Mouse (Mus musculus) neural tube, embryonic 15.5 days (tissue): ENCODE data around the gene H2-Ob. TPM values are rescaled to one million over a fixed set of nuclear protein-coding genes. Genes with fewer than 3 reads are reported as not detected.

Experiments used
- ATAC-seq: fragments of 200-750 bp; cut with Nextera tagmentation; 2 replicates; pipeline ENCODE4 v1.8.0; 2017; ENCODE audit warnings: mild to moderate bottlenecking, moderate TSS enrichment, moderate library complexity; ENCODE audit not compliant: low FRiP score
- H3K27ac ChIP-seq: fragments of 300-500 bp; sonication (generic); replicated peaks from 2 replicates; pipeline ENCODE4 v1.5.1; 2015; ENCODE audit warnings: mild to moderate bottlenecking, inconsistent platforms
- H3K27me3 ChIP-seq: fragments of 300-500 bp; sonication (generic); replicated peaks from 2 replicates; pipeline ENCODE4 v1.6.1; 2015; ENCODE audit warnings: inconsistent platforms
- H3K36me3 ChIP-seq: fragments of 300-500 bp; sonication (generic); 2 replicates; pipeline ENCODE4 v1.6.1; 2015; ENCODE audit warnings: inconsistent platforms
- H3K4me1 ChIP-seq: fragments of 300-500 bp; sonication (generic); 2 replicates; pipeline ENCODE4 v1.6.1; 2015; ENCODE audit warnings: inconsistent platforms
- H3K4me2 ChIP-seq: fragments of 300-500 bp; sonication (generic); 2 replicates; pipeline ENCODE4 v1.6.1; 2015; ENCODE audit warnings: inconsistent platforms, mild to moderate bottlenecking, moderate library complexity
- H3K4me3 ChIP-seq: fragments of 300-500 bp; sonication (generic); replicated peaks from 2 replicates; pipeline ENCODE4 v1.5.1; 2015; ENCODE audit warnings: mild to moderate bottlenecking, inconsistent platforms
- H3K9ac ChIP-seq: fragments of 300-500 bp; sonication (generic); replicated peaks from 2 replicates; pipeline ENCODE4 v1.6.1; 2015; ENCODE audit warnings: mild to moderate bottlenecking, inconsistent platforms
- H3K9me3 ChIP-seq: fragments of 300-500 bp; sonication (generic); replicated peaks from 2 replicates; pipeline ENCODE4 v1.6.1; 2016; ENCODE audit warnings: inconsistent platforms
- WGBS: fragments of 180-500 bp; shearing (Covaris S2); methylation state at CpG from one replicate; pipeline ENCODE4 v1.1.7; 2015; ENCODE audit warnings: mixed read lengths; 5-methylcytosine and 5-hydroxymethylcytosine counted together
- polyA plus RNA-seq: library from polyadenylated mRNA; unstranded; fragments of >200 nt; fragmentation: Nextera tagmentation; extraction: Ambion mirVana; gene quantifications from 2 replicates; pipeline ENCODE4 v1.2.1, GENCODE M21; 2015

H2-Ob gene
- polyA plus RNA-seq, 1 experiment from 2014 or later, result 0.08 TPM

DNA sequence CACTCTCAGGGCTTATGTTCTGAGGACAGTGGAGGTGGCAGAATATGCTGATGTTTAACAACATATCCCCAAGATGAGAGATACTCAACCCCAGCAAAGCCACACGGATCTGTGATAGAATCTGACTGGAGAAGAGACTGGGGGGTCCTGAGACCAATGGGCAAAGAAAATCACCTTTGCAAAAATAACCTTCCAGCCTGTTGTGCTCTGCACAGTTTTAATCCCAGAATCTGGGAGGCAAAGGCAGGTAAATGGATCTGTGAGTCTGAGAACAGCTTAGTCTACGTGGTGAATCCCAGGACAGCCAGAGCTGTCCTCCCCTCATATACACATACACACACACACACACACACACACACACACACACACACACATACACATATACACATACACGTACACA lies 10.7 kb downstream of the H2-Ob start:
- no peak for ATAC-seq
- Histone ChIP-seq H3K4me3 (no peak overlapping the region), H3K27ac (no peak overlapping the region), H3K4me1 (no peaks in the 10 kb centered on the region), H3K36me3 (no peaks in the 10 kb centered on the region), H3K4me2 (no peak overlapping the region), H3K9me3 (no peaks in the 10 kb centered on the region), H3K9ac (no peak overlapping the region), H3K27me3 (no peaks in the 10 kb centered on the region)
- 42% methylated on average over 3 of the region's 3 CpGs for WGBS

DNA sequence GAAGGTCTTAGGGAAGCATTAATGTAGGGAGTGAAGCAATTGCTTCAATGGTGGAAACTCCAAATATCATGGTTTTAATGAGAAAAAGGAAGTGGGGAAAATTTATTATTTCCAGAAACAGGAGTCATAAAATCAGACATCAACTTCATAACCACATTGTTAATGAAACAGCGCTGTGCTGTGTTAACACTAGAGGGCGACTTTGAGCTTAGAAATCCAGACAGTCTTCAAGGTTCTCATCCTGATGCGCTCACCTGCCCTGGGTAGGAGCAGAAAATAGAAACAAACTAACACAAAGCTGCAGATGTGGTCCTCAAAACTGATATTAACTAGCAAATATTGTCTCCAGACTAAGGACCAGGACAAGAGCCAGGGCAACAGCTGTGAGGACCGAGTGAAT lies 11.2 kb downstream of the H2-Ob start:
- no peaks in the 10 kb centered on the region for H3K27me3 ChIP-seq
- WGBS, result 20% methylated on average over 4 of the region's 4 CpGs
- no peak for ATAC-seq

DNA sequence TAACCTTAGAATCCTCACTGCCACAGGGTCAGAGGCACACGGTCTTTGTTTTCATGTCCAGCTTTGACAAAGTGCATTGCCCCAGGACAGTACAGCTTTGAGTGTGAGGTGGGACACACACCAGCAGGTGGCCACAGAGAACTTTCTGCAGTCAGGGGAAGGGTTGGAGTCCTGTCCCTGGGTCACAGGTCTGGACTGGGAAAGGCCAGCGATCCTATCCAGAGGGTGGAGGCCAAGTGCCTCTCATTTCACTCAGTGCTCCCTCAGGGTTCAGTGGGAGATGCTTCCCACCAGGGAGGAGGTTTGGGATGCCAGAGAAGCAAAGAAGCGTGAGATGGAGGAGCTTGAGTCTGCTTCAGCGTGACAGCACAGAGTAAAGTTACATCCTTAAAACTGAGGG lies 13.0 kb downstream of the H2-Ob start:
- H3K36me3 ChIP-seq, result no peaks in the 10 kb centered on the region
- ATAC-seq, result no peak
- H3K27me3 ChIP-seq, result no peaks in the 10 kb centered on the region
- H3K27ac ChIP-seq, result no peak overlapping the region
- no peak overlapping the region for H3K4me2 ChIP-seq
- no peak overlapping the region for H3K9ac ChIP-seq
- 52% methylated on average over 4 of the region's 4 CpGs for WGBS
- H3K4me3 ChIP-seq, result no peak overlapping the region
- H3K9me3 ChIP-seq, result no peaks in the 10 kb centered on the region
- H3K4me1 ChIP-seq, result no peaks in the 10 kb centered on the region

More for the DNA sequence above, 11.2 kb downstream of the H2-Ob start:
- no peak overlapping the region for H3K27ac ChIP-seq
- no peak overlapping the region for H3K4me2 ChIP-seq
- no peak overlapping the region for H3K9ac ChIP-seq
- no peak overlapping the region for H3K4me3 ChIP-seq
- no peaks in the 10 kb centered on the region for H3K9me3 ChIP-seq
- no peaks in the 10 kb centered on the region for H3K36me3 ChIP-seq
- no peaks in the 10 kb centered on the region for H3K4me1 ChIP-seq

DNA sequence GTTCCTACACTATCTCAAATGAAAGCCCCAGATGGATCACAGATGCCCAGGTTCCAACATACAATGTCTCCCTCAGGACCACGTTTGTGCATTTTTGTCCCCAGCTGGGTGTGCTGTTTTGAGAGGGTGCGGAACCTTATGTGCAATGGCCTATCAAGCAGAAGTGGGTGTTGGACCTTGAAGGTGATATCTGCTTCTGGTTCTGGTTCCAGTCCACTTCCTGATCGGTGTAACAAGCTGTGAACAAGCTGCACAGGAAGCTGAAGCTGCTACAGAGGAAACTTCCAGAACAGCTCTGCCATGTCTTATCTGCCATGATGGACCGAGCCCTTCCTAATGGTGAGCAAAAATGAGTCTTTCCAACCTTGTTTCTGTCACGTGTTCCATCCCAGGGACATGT lies 17.8 kb downstream of the H2-Ob start:
- no peaks in the 10 kb centered on the region for H3K36me3 ChIP-seq
- H3K27ac ChIP-seq, result no peak overlapping the region
- WGBS, result 90% methylated on average over 5 of the region's 5 CpGs
- peaks cover 3% of the 10 kb centered on the region; the same call in 1 of the 2 replicates for H3K4me1 ChIP-seq
- H3K9ac ChIP-seq, result no peak overlapping the region
- no peak for ATAC-seq
- H3K27me3 ChIP-seq, result peaks cover 6% of the 10 kb centered on the region; the same call in 1 of the 2 replicates
- no peak overlapping the region for H3K4me3 ChIP-seq
- H3K9me3 ChIP-seq, result no peaks in the 10 kb centered on the region
- no peak overlapping the region for H3K4me2 ChIP-seq

DNA sequence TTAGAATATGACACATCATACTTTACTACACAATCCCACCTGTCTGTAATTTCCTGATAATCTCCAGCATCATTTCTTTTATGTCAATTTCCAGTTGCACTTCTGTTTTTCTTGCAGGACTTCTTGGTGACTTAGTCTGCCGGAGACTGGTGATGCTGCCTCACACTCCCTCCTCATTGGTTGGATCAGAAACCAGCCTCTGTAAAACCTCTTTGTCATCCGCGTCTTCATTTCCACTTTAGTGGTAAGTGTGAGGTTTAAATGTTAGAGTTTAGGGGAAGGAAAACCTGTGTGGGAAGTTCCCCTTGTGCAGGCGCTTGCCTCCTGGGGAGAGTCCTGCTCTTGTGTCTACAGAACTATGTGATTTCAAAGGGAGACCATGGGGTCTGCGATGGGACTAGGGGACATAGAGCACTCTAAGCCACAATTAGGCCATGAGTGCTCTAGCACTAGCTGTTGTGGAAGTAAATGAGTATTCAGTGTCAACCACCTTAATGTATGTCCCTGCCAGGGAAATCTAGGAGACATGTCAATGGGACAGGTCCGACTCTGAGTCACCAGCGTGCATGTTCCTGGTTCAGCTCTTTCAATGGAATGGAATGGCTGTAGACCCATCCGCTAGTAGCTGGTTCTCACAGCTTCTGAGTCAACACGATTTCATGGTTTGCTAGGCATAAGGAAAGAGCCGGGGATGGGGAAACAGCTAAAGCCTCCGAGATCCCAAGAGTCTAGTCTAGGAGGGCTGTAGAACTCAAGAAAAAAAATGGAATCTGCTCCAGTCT lies 19.1 kb downstream of the H2-Ob start, which contains the start of gene H2-Ab1:
Gene H2-Ab1, plus strand, starts transcription at position 96 of the 782 bp plus-strand sequence.
- Histone ChIP-seq H3K9me3 (no peaks in the 10 kb centered on the region), H3K4me3 (no peak within 1 kb of the TSS), H3K27ac (no peak within 1 kb of the TSS), H3K9ac (no peak within 1 kb of the TSS), H3K36me3 (no peaks in the 10 kb centered on the region), H3K27me3 (peaks cover 6% of the 10 kb centered on the region; the same call in 1 of the 2 replicates), H3K4me1 (peaks cover 3% of the 10 kb centered on the region; the same call in 1 of the 2 replicates), H3K4me2 (no peak within 1 kb of the TSS)
- 75% methylated on average over 11 of the region's 11 CpGs for WGBS
- no peak for ATAC-seq

DNA sequence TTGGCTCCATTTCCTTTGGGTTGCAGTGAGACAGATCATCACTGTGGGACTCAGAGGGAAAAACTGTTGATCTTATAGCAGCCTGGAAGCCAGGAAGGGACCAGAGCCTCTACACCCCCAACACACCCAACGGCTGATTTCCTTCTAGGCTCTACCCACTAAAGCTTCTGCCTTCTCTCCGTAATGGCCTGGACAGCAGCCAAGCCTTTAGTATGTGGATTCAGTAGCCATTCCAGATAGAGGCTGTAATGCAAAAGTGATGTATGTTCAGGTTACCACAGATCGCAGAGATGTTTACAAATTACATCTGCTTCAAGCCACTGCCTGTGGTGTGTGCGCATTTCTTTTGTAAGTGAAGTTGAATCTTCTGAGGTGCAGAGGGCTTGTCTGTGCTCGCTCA lies 21.8 kb downstream of the H2-Ob start:
- WGBS, result 69% methylated on average over 5 of the region's 5 CpGs
- Histone ChIP-seq H3K9ac (no peak overlapping the region), H3K36me3 (no peaks in the 10 kb centered on the region), H3K4me1 (peaks cover 27% of the 10 kb centered on the region), H3K4me3 (no peak overlapping the region), H3K27ac (no peak overlapping the region), H3K9me3 (no peaks in the 10 kb centered on the region), H3K27me3 (peaks cover 28% of the 10 kb centered on the region), H3K4me2 (no peak overlapping the region)
- no peak for ATAC-seq

DNA sequence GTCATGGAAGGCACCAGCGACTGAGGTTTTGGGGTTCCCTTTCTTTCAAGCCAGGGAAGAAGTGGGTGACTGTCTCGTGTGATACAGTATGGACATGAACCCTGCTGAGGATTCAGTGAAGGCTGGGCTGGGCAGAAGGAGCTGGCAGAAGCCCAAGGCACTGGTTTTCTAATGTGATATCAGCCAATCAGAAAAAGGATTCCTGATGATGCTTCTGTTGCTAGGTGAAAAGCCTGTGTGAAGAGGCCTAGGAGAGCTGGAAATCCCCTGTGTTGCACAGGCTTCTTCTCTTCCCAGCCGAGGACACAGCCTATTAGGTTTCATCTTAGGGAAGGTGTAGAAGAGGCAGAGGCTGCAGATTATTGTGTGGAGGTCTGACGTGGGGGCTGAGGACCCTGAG lies 22.8 kb downstream of the H2-Ob start:
- WGBS, result 29% methylated on average over 4 of the region's 4 CpGs
- H3K27me3 ChIP-seq, result peaks cover 29% of the 10 kb centered on the region
- ATAC-seq, result peak; percentile 73
- H3K4me1 ChIP-seq, result peaks cover 27% of the 10 kb centered on the region
- H3K4me2 ChIP-seq, result no peak overlapping the region
- no peaks in the 10 kb centered on the region for H3K9me3 ChIP-seq
- no peak overlapping the region for H3K27ac ChIP-seq
- no peak overlapping the region for H3K4me3 ChIP-seq
- H3K36me3 ChIP-seq, result no peaks in the 10 kb centered on the region
- H3K9ac ChIP-seq, result no peak overlapping the region

DNA sequence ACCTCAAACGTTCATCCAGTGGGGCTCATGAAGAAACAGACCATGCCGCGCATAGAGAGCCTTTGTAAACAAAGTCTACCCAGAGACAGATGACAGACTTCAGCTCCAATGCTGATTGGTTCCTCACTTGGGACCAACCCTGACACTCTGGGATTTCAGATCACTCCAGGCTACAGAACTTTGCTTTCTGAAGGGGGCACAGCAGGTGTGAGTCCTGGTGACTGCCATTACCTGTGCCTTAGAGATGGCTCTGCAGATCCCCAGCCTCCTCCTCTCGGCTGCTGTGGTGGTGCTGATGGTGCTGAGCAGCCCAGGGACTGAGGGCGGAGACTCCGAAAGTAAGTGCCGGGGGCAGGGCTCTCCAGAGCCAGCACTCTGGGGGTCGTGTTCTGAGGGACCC lies 24.4 kb downstream of the H2-Ob start:
- no peak overlapping the region; the same call in 1 of the 2 replicates for H3K9ac ChIP-seq
- peak; percentile 81 for ATAC-seq
- peaks cover 29% of the 10 kb centered on the region for H3K27me3 ChIP-seq
- H3K4me1 ChIP-seq, result peaks cover 27% of the 10 kb centered on the region
- peak overlapping the region; percentile 40 for H3K4me3 ChIP-seq
- H3K27ac ChIP-seq, result no peak overlapping the region
- WGBS, result 1% methylated on average over 8 of the region's 8 CpGs
- H3K36me3 ChIP-seq, result no peaks in the 10 kb centered on the region
- peak overlapping the region; percentile 93 for H3K4me2 ChIP-seq
- H3K9me3 ChIP-seq, result no peaks in the 10 kb centered on the region

DNA sequence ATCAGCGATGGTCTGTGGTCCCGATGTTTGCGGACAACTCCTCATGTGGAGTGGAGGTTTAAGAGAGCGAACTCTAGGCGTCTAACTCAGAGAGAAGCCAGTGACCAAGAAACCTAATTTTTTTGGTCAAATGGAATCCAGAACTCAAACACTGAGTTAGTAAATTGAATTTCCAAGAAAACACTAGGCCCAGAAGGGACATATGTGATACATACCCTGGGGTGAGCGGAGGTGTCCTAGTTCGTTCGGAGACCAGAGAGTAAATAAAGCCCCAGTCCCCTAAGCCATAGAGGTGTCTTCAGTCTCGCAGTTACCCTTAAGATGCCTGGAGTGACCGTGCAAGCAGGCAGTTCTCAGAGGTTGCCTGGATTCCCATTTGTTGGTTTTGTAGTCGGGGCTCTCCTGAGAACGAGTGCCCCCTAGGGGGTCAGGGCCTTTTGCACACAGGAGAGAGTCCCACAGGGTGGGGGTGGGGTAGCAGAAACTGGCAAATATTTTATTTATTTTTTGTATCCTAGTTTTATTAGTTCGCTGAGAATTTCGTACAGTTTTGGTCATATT lies 25.2 kb downstream of the H2-Ob start:
- Histone ChIP-seq H3K9me3 (no peaks in the 10 kb centered on the region), H3K9ac (no peak overlapping the region), H3K27ac (no peak overlapping the region), H3K4me3 (peak overlapping the region; percentile 44), H3K27me3 (peaks cover 25% of the 10 kb centered on the region), H3K4me2 (peak overlapping the region; percentile 93), H3K36me3 (no peaks in the 10 kb centered on the region), H3K4me1 (peaks cover 27% of the 10 kb centered on the region)
- WGBS, result 4% methylated on average over 14 of the region's 14 CpGs
- no peak for ATAC-seq

DNA sequence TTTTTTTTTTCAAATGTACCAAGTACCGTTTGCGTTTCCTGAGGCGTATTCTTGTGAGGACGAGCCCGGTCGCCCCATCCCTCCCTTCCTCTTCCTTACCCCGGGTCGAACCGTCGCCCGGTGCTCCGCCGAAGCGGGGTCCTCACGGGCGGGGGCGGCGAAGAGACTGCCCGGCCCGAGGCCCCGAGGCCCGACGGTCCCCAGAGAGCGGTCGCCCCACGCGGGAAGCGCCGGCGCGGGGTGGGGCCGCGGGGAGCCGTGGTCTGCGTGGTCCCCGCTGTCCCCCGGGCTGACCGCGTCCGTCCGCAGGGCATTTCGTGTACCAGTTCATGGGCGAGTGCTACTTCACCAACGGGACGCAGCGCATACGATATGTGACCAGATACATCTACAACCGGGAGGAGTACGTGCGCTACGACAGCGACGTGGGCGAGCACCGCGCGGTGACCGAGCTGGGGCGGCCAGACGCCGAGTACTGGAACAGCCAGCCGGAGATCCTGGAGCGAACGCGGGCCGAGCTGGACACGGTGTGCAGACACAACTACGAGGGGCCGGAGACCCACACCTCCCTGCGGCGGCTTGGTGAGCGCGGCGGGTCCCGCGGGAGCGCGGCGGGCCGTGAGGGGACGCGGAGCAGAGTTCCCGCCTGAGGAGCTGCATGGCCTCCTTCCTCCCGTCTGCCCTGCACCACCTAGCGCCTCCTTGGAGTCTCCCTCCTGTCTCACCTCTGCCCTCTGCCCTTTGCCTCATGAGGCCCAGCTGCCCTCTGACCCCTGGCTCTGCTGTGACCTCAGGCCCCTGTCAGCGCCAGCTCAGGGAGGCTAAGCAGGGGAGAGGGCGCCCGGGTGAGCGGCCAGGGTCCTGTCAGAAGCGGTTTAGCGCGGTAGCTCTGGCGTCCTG lies 26.0 kb downstream of the H2-Ob start:
- Histone ChIP-seq H3K9ac (peak overlapping the region; percentile 40), H3K4me1 (peaks cover 27% of the 10 kb centered on the region), H3K27ac (no peak overlapping the region), H3K4me3 (peak overlapping the region; percentile 44), H3K36me3 (no peaks in the 10 kb centered on the region), H3K27me3 (peaks cover 23% of the 10 kb centered on the region), H3K4me2 (peak overlapping the region; percentile 93), H3K9me3 (no peaks in the 10 kb centered on the region)
- 0 out of 2 replicates have a peak, but pooled peaks have one; percentile 29 for ATAC-seq
- WGBS, result under 1% methylated on average over 92 of the region's 93 CpGs

DNA sequence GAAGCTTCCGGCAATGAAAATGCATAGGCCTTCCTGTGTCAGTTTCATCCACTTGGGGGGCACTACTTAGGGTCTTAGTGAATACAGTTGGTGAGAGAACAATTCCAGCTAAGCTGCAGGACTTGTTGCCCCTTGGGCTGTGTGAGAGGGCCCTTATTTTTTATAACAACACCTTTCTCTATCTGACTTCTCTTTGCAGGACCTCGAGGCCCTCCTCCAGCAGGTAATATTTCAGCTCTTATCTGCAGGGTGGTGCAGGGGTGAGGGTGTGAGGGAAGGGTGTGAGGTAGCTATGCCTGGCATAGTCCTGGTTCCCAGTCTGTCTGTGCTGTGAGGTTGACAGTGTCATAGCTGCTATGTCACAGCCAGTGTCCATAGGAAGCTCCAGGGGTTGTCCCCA lies 29.6 kb downstream of the H2-Ob start:
- Histone ChIP-seq H3K9me3 (no peaks in the 10 kb centered on the region), H3K4me2 (no peak overlapping the region), H3K27ac (no peak overlapping the region), H3K4me1 (peaks cover 21% of the 10 kb centered on the region), H3K27me3 (peaks cover 20% of the 10 kb centered on the region), H3K9ac (no peak overlapping the region), H3K36me3 (no peaks in the 10 kb centered on the region), H3K4me3 (no peak overlapping the region)
- WGBS, result 87% methylated on average over 2 of the region's 2 CpGs
- ATAC-seq, result no peak
